Mouse (Mus musculus): ENCODE results near the gene Gm38655. TPM values are rescaled to one million over a fixed set of nuclear protein-coding genes. Genes with fewer than 3 reads are reported as not detected.
"Not testable (repeated sequence)": the region's sequence is repeated elsewhere in the genome, so short reads cannot be mapped to it uniquely, and the experiment has no call there.

Gm38655 gene
- total RNA-seq, 2 experiments from 2014 or later, result not detected

DNA sequence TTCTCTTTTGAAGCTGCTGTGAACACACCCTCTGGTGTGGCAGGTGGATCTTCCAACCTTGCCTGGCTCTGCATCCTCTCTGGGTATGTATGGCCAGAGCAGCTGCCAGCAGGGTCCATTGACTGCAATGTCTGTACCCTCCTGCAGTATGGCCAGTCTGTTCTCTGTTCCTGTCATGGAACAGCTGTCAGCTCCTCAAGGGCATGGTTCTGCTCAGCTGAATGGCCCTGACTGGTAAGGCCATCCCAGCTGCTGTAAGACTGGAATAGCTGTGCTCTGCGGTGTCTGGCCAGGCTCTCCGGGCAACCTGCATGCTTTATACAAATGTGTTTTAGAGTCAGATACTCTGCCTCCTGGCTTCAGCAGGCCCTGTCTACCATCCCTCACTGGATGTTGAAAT is 5.6 kb downstream of the Gm38655 start:
- DNase-seq, result no peak

DNA sequence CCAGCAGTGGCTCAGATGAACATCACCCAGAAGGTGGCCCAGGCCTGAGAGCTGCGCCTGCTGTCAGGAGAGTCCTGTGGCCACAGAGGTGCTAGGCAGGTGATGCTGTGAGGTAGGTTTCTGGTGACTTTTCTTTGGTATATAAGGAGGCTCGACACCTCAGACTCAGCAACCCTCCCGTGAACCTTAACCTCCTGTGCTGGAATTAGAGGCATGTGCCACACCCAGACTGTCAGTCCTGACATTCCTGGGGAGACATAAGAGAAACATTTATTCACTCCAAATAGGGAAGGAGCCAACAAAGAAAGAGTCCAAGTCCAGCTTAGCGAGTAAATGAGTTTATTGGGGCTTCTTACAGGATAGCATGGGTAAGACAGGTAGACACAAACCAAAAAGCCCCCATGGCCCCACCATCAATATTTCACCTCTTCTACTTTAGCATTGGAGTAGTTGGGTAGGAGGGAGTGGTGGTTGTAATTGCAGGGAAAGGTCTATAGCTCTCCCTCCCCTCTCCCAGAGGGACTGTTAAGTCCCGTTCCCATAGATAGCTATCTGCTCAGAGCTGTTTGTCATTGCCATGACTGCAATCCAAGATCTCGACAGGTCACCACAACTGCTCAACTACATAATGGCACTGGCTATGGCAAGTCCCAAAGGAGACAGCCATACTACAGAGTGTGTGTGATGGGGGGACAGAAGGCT is 9.2 kb downstream of the Gm38655 start:
- DNase-seq, result no peak

DNA sequence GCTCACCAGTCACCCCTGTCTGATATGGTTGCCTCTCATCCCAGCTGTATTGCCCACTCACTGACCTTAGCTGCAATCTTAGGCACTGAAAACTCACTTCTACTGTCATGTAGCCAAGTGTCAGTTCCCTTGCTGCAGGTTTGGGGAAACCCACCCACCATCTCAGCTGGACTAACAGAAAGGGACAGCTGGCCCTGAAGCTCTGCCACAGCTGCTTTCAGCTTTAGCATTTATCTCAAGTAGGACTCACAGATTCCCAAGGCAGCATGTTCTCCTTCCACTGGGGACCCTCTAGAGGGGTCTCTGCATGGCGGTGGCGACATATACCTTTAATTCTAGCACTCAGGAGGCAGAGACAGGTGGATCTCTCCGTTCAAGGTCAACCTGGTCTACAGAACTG is 10.5 kb downstream of the Gm38655 start:
- no peak for DNase-seq

DNA sequence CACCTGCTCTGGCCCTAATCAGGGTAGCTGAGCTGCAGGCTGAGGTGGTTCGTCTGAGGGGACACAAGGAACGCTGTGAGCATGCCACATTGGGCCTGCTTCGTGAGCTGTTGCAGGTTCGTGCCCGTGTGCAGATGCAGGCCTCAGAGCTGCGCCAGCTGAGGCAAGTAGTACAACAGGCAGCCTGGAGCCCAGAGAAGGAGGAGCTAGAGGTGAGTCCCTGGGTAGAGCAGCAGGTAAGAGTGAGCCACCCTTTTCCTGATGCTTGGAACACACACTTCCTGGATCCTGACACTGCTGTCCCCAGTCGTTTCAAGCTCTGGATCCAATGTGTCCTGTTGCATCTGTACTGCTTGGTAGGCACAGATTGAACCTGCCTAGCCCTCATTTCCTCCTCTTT is 11.9 kb downstream of the Gm38655 start:
- DNase-seq, result no peak

DNA sequence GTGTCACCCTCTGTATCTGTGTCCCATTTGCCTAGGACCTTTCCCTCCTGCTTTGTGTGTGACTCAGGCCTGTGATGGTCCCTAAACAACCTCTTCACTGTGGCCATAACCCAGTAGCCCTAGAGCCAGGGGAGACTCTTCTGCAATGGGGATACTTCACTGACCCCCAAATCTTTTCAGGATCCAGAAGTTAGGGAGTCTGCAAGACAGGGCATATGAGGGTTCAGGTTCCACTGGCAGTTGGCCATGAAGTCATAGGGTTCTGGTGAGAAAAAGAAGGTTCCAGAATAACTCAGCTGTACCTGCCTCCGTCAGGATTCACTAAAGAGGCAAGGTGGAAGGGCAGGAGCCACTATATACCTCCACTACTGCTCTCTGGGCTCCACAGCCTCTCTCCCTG is 13.1 kb downstream of the Gm38655 start, which contains the start of gene Ccdc154:
Ccdc154 (plus strand) TSS at position 301 of the 400 bp plus-strand sequence.
- no peak for DNase-seq

DNA sequence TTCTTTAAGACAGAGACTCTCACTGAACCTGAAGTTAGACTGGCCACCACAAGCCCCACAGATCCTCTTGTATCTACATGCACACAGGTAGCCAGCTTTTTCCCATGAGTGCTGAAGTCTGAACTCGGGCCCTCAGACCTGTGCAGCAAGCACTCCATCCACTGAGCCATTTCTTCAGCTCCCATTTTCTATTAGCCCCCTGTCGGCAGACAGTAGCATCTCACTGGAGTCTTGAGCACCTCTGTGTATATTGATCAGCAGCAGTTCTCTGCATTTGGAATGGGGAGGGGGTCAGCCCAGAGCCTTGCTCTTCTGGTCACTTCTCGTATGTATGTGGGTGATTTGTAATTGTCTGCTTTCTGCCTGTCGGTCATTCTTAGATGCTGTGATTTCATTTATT is 35.3 kb downstream of the Gm38655 start:
- DNase-seq, result peak; percentile 22

DNA sequence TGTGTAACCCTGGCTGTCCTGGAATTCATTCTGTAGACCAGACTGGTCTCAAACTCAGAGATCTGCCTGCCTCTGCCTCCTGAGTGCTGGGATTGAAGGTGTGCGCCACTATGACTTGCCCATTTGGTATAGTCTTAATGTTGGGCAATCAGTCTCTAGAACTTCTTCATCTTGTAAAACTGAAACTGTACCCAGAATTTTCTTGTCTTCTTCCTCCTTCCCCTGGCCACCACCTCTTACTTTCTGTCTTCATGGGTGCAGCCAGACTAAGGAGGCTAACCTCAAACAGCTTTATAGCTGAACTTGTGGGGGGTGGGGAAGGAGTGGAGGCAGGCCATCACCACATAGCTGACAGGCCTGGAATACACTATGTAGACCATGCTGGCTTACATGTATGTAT is 36.5 kb downstream of the Gm38655 start:
- DNase-seq, result no peak

DNA sequence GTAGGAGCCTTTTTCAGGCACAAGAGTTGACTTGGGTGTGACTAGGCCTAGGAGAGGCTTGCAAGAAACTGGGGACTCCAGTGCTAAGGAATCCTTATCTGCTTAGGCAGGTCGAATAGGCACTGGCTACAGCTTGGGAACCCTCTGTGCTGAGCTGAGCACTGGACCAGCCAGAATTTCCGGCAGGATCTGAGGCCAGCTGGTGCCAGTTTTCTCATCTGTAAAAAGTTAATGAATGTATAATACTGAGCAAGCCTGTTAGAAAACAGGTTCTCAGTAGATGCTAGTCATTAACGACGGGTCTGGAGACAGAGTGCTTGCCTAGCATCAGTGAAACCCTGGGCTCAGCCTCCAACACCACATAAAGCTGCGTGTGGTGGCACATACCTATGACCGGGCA is 39.6 kb downstream of the Gm38655 start:
- no peak for DNase-seq

DNA sequence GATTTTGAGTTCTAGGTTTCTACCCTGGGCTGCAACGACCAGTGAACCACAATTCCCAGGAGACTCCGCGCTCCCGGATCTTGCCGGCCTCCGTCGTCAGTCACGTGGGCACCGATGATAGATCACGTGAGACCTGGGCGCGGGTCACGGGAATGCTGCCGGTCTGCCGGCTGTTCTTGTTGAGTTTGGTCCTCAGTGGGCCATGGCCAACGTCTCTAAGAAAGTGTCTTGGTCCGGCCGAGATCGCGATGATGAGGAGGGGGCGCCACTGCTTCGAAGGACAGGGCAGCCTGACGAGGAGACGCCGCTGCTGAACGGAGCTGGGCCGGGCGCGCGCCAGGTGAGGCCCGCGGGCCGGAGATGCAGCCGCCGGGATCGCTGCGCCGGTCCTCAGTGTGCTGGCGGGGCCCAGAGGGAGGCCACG is 42.0 kb downstream of the Gm38655 start, which contains the start of gene Clcn7:
Clcn7 (plus strand) TSS at position 117 of the 424 bp plus-strand sequence.
- peak; percentile 94 for DNase-seq

DNA sequence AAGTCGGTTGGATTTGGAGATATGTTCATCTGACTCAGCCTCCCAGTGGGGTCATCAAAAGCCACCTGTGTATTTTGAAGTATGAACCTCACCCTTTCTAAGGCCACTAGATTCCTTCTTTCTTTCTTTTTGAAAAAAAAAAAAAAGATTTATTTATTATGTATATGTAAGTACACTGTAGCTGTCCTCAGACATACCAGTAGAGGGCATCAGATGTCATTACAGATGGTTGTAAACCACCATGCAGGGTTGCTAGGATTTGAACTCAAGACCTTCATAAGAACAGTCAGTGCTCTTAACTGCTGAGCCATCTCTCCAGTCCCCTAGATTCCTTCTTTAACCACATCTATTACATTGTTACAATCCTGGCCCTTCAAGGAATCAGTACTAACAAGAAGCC is 45.2 kb downstream of the Gm38655 start:
- DNase-seq, result no peak

DNA sequence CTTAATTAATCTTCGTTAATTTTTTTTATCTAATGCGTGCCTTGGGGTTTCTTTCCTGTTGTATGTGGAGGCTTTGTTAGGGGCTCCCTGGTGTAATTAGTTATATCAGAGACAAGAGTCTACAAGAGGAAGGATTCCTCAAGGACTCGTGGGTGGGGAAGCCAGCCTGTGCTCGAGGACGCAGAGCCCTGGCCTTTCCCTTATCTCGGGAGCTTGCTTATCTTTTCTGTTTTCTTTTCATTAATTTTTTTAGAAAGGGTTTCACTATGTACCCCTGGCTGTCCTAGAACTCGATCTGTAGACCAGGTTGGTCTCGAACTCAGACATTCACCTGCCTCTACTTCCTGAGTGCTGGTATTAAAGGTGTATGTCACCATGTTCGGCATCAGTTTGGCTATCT is 47.6 kb downstream of the Gm38655 start:
- no peak for DNase-seq

DNA sequence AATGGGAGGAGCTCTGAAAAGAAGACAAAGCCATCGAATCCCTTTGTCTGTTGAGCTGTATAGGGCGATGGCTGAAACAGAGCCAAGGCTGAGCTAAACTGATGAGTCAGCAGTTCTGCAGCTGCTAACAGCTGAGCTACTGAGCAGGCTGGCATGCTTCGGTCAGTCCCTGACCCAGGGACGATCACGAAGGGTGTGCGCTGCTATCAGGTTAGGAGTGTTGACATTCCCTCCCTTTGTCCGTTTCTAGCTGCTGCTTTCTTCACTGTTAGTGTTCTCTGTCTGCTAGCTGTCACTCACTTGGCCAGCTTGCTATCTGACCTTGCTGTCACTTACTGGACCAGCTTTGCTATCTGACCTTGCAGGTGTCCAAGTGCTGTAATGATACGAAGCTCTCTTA is 48.2 kb downstream of the Gm38655 start:
- peak; percentile 46 for DNase-seq

DNA sequence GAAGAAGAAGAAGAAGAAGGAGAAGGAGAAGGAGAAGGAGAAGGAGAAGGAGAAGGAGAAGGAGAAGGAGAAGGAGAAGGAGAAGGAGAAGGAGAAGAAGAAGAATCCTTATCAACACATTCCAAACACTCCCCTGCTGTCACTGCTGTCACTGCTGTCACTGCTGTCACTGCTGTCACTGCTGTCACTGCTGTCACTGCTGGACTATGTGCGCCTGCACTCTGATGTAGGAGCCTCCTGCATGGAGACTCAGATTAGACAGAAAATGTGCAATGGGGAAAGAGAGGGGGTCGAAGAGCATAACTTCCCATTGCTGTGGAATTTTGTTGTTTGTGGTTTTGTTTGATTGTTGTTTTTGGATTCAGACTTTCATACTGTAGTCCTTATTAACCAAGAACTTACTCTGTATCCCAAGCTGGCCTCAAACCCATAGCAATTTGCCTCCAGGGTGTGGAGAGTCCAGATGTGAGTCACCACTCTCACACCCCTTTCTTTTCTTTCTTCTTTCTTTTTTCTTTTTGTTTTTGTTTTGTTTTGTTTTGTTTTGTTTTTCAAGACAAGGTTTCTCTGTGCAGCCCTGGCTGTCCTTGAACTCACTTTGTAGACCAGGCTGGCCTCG is 49.7 kb downstream of the Gm38655 start:
- DNase-seq, result not testable (repeated sequence)

DNA sequence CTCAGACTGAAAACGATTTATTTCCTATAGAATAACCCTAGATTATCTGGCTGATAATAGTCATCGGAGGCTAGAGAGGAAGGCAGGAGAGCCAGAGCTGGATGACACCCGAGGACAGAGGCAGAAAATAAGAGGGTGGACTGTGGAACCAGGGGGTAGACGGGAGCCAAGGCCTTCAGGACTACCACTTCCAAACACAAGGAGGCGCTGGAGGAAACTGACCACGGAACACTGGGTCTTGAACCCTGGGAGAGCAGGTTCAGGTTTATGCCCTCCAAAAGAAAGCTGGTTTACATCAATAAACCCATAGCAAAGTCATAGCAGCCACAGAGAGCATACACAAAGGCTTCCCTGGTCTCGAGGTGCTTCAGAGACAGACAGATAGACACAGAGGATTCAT is 51.3 kb downstream of the Gm38655 start:
- peak; percentile 32 for DNase-seq

Other genes with a start within 250 kb of the Gm38655 start
- 10 to 100 TPM; 66.5 to 68.5 TPM for gene Mapk8ip3, start 238.5 kb downstream of the Gm38655 start, total RNA-seq (2021)
- 10 to 100 TPM; 43.6 to 49.9 TPM for gene Jpt2, start 214.8 kb downstream of the Gm38655 start, total RNA-seq (2021)
- gene Cramp1l, start 159.7 kb downstream of the Gm38655 start, total RNA-seq (2021), result 10 to 100 TPM; 15.1 to 16.3 TPM
- 1 to 10 TPM; 7.0 to 7.3 TPM for gene Ift140, start 159.4 kb downstream of the Gm38655 start, total RNA-seq (2021)
- 10 to 100 TPM; 25.2 to 27.4 TPM for gene Tmem204, start 91.9 kb downstream of the Gm38655 start, total RNA-seq (2021)
- 10 to 100 TPM; 16.4 to 17.5 TPM for gene Telo2, start 59.5 kb downstream of the Gm38655 start, total RNA-seq (2021)
- gene Ptx4, start 54.7 kb downstream of the Gm38655 start, total RNA-seq (2021), result 1 to 10 TPM; 1.4 TPM
- gene Clcn7, start 42.1 kb downstream of the Gm38655 start, total RNA-seq (2021), result 10 to 100 TPM; 25.2 to 25.6 TPM
- not detected for gene Ccdc154, start 13.0 kb downstream of the Gm38655 start, total RNA-seq (2021)
- 10 to 100 TPM; 14.4 to 17.5 TPM for gene BC003965, start 9.1 kb upstream of the Gm38655 start, total RNA-seq (2021)
- gene Unkl, start 12.9 kb upstream of the Gm38655 start, total RNA-seq (2021), result 10 to 100 TPM in 1 of 2 experiments, 1 to 10 TPM in 1; 8.5 to 10.4 TPM
- gene Gnptg, start 64.7 kb upstream of the Gm38655 start, total RNA-seq (2021), result 10 to 100 TPM; 11.2 to 14.9 TPM
- 10 to 100 TPM; 12.7 to 14.0 TPM for gene Tsr3, start 64.7 kb upstream of the Gm38655 start, total RNA-seq (2021)
- gene Baiap3, start 80.9 kb upstream of the Gm38655 start, total RNA-seq (2021), result under 1 TPM; 0.14 to 0.31 TPM
- gene Ube2i, start 99.2 kb upstream of the Gm38655 start, total RNA-seq (2021), result 100 to 1,000 TPM; 219 to 221 TPM
- 1 to 10 TPM; 1.9 to 2.4 TPM for gene Prss34, start 122.9 kb upstream of the Gm38655 start, total RNA-seq (2021)
- not detected for gene Prss28, start 133.2 kb upstream of the Gm38655 start, total RNA-seq (2021)
- gene Prss29, start 143.2 kb upstream of the Gm38655 start, total RNA-seq (2021), result not detected
- gene Tpsab1, start 170.1 kb upstream of the Gm38655 start, total RNA-seq (2021), result 1 to 10 TPM; 3.9 to 6.7 TPM
- 10 to 100 TPM; 11.1 to 15.7 TPM for gene Tpsb2, start 190.8 kb upstream of the Gm38655 start, total RNA-seq (2021)
- gene Tpsg1, start 193.8 kb upstream of the Gm38655 start, total RNA-seq (2021), result under 1 TPM in 1 of 2 experiments, not detected in 1; 0.24 TPM

Data from heart, postnatal 4 days (tissue).